Mouse (Mus musculus): ENCODE results near the gene Meis2. TPM values are rescaled to one million over a fixed set of nuclear protein-coding genes. Genes with fewer than 3 reads are reported as not detected.

Gene Meis2
- total RNA-seq, 2 experiments from 2014 or later: 93.8 to 104 TPM

DNA sequence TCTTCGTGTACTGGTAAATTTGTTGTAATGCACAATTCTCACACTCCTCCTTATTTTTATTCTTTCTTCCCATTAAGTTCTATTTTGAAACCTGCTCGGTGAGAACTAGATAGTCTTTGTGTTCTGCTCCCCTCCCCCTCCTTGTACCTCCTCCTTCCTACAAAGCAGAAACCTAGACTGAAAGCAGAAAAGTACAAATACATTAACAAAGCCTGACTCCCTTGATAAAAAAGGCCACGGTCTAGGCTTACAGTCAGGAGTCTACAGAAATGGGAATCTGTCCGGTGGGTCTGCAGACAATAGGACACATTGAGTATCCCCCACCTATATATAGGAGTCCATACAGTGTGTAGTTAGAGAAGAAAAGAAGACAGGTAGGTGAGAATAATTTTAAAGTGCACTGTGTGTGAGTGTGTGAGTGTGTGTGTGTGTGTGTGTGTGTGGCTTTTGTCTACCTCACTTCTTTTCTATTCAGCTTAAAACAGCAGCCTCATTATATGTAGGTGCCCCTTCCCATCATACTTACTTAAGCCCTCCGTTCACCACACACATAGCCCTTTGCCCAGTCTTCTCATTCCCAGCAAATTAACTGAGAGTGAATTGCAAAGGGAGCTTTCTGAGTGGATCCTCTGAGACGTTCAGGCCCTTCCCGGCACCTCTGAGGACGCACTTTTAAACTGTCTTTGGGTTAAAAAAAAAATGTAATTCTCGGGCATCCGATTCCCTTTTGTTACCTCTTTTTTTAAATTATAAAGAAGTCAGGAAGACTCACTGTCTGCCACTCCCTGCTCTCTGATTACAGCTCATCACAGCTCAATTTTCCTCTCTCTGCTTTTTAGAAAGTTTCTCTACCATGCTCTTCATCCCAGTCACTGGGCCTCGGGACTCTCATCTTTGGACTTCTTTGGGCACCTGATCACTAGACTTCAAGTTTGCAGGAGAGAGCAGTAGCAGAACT is 208.2 kb downstream of the Meis2 start:
- DNase-seq: no peak

DNA sequence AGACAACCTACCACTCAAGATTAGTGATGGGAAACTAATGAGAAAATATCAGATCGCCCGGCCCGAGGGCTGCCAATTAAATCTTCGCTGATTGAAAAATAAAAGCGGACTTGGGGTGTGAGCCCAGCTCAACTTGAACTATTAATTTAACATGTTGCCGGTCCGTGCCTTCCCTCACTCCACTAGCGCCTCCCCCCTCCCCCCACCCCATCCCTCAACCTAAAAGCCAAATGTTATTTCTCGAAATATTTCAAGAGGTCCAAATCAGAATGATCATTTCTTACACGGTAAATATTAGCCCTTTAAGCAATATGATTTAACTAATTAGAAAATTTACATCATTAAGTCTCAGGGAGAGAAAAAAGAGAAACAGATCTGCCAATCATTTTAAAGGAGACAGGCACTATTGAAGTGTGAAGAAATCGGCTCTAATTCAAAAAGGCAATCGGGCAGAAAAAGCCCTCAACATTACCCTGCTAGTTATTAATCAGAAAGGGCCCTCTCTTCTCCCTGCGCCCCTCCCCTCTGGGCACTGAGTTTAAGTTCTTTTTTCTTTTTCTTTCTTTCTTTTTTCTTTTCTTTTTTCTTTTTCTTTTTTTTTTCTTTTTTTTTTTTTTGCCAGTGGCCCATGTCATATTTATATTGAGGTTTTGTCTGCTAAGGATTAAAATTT is 209.1 kb downstream of the Meis2 start:
- no peak for DNase-seq

DNA sequence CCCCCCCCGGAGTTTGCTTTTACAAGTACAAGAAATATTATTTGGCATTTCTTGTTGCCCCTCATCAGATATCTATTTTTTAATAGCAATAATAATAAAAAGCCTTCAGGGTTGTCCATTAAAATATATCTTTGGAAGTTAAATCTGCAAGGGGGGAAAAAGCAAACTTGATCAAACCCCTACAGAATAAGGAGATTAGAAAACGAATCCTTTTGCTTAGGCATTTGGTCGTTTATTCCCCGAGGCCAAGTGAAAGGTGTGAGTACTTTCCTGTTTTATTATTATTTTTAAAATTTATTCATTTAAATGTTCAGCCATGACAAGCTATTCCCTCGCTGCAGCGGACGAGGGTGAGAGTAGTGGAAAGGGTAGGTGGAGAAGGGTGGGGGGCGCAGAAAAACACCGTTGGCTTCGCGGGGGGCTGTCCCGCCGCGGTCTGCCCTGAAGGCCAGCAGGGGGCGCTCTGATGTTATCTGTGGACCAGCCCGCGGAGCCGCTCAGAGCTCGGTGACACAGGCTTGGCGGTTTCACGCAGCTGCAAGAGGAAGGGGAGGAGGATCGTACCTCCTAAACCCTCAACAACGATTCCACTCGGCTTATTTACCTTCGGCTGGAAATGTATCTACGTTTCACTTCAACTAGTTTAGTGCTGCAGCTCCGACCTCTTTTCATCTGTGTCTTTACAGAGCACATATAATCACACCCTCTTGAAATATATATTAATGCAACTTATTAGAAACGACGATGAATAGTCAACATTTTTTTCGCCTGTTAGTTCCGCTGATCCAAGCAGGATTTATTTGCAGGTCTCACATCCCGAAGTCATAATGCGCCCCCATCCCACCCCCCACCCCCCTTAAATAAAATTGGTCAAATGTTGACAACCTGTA is 209.9 kb downstream of the Meis2 start:
- peak; percentile 94 for DNase-seq

DNA sequence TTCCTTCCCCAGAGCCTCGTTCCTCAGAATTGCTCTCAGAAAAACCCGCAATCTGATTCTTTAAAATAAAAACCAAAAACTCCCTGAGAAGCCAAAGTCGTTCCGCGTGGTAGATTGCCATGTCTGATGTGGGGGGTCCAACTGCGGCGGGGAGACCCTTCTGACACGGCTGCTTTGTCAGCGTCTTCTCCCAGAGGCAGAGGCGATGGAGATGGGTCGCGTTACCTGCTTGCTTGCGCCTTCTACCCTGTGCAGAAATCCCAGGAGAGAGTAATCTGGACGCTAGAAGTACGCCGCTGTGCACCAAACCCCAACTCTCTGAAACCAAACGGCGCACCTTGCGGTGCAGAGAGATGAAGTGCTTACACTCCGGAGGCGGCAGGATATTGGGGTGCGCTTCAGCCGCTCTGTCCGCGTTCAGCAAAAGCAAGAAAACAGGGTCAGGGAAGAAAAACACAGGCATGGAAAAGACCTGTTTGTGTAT is 210.8 kb downstream of the Meis2 start:
- DNase-seq: peak; percentile 25

DNA sequence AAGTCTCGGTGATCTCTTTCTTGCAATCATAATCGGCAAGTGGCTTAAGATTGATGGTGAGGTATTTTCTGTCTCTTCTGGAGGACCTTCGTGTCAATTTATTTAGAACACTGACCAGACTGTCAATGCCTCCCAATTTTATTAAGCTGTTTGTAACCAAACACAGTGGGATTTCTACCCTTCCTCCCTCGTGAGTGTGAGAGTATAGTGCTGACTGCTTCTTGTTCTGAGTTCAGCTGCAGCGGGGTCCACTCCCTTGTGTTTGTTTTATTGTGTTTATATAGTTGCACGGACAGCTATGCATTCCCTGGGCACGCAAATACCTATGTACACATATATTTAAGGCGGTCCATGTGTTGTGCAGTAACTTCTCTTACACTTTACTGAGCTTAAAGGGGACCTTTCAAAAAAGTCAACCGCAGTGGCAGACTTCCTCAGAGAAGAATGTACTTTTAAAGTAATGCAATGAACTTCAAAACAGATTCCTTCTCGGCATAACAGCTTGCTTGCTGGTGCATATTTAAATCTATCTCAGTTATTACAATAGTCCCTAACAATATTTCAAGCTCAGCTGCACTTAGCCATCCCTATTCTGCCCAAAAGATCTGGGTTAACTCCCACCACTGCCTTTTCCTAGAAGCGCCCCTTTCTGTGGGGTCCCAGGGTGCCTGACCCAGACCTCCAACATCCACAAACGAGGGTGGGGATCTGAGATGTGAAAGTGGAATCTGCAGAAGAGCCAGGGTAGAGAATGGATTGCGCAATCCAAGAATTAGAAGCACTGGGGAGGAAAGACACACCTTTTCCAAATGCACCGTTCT is 211.4 kb downstream of the Meis2 start:
- DNase-seq: no peak

DNA sequence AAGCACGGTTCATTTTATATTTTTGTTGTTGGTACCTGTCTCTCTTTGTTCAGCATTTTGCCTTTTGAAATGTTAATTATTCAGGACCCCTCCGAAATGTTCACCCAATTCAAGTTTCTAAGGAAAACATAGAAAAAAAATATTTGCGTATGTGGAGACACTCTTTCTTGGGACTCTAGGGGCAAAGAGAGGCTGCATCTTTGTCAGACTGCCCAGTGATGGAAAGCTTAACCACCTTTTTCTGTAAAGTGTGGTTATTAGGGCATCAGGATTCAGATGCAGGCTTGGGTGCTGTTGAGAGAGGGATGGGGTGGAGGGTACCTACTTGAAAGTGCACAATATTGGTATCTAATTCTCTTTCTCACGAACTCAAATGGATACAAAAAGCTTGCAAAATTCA is 212.4 kb downstream of the Meis2 start:
- DNase-seq: no peak

DNA sequence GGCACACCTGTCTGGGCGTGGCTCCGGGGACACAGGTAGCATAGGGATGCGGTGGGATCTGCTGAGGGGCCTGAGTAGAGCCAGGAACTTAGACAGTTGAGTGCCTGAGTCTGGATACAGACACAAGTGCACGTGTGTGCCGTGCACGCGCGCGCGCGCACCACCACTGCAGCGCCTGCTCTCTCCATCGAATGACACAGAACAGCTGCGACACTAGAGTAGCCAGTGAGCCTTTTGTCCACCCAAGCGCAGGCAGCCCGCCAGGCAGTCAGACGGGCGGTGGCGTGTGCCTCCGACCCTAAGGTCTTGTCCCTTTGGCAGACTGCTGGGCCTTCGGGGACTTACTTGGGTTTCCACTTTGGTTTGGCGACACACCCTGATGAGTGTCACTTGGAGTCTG is 213.0 kb downstream of the Meis2 start:
- peak; percentile 63 for DNase-seq

DNA sequence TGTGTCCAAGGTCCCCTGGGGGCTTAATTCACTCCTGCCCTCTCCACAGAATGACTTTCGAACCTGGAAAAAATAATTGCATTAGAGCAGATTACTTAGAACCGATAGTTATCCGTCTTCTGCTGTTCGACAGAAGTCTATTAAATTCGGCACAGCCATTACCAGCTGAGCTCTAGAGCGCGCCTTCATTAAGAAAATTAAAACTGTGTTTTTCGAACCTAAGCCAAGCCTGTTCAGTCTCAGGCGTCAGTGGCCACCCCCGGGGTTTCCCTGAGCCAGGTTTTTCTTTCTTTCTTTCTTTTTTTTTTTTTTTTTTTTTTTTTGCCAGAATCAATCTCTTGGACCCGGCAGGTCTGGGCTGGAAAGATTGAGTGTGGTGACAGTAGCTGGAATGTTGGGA is 213.5 kb downstream of the Meis2 start:
- DNase-seq: no peak

DNA sequence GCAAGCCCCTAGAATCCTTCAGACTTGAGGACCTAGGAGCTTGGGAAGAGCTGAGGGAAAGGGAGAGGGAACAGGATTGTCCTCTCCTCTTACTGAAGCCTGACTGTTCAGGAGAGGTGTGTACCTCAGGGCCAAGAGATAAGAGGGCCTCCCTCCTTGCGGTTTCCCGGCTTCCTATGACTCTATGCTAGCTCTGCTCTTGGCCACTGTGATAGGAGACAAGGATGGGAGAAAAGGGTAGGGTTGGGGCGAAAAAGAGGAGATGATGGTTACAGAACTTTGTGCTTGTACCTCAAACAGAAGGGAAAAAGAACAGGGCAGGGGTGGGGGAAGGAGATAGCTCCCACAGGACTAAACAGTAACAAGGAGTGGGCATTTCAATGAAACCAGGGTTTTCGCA is 214.7 kb downstream of the Meis2 start:
- DNase-seq: no peak

DNA sequence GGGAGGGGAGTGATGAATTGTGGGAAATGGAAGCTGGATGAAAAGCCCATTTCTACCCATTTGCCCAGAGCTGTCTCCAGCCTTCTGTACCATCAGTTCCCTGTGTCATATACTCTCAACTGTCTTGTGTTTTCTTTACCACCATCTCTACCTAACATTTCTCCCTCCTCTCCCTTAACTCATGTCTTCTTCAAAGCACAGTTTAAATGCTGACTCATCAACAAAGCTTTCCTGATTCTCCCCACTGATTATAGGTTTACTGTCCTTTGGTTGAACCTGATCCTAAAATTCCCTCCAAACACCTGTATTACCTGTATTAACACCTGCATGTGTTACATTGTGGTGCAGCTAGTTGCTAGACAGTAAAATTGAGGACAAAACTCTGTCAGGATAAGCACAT is 222.8 kb downstream of the Meis2 start:
- no peak for DNase-seq

DNA sequence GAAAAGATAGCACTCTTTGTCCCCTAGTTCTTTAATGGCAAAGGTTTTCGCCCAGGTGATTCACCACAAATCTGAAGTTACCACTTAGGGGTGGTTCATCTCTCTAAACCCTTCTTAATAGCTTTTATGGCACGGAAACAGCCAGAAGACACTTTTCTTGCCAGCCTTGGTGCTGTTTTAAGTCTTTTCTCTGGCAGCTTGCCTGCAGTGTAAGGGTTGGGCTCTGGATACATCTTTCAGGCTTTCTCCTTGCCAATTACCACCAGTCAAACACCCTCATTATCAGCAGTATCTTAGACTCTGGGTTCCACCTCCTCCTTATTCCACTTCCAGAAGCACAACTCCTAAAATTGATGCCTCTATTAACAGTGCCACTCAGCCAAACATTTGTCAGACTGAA is 229.6 kb downstream of the Meis2 start:
- DNase-seq: no peak

DNA sequence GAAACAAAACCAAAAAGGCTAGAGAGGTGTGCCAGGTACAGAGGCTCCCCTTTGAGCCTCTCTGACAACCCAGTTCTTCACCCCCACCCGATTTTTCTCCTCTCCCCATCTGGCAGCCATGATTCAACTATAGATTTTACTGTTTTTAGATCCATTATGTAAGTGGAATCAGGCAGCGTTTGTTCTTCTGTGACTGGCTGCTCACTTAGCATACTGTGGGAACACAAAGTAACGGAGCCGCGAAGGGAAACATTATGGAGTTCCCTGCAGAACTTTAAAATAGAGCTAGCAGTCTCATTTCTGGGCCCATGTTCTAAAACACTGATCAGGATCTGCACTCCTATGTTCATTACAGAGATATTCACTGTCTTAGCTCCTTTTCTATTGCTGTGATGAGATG is 243.3 kb downstream of the Meis2 start:
- no peak for DNase-seq

DNA sequence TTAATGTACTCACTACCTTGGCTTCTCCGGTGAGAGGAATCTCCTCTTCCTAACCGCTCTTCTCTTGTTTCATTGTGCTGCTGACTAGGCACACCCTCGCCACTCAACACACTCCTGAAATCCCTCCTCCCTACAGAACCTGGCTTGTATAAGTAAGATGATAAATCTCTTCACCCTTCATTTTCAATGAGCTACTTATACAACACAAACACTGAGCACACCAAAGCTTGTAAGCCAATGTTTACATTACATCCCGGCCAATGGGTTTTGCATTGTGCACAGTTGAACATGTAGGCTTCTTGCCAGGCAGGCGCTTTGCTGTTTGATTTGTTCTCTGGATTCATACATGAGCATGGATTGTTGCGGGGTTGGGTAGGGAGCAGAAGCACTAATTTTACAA is 247.7 kb downstream of the Meis2 start:
- no peak for DNase-seq

DNA sequence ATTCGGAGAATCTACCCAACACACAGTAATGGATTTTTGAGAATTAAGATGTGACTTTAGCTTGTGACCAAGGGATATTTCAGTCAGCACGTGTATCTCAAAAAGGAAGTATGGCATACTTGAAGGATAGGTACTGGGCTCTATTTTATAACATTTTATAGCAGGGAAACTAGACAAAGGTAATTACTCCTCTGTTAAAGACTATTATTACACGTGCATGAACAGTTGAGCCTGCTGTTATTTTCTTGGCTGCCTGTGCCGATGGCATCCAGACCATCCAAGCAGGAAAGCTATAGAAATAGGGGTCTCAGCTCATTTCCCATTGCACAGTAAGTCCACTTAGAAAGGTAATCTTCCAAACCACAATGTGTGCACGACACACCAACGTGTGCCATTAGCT is 251.9 kb downstream of the Meis2 start:
- no peak for DNase-seq

DNA sequence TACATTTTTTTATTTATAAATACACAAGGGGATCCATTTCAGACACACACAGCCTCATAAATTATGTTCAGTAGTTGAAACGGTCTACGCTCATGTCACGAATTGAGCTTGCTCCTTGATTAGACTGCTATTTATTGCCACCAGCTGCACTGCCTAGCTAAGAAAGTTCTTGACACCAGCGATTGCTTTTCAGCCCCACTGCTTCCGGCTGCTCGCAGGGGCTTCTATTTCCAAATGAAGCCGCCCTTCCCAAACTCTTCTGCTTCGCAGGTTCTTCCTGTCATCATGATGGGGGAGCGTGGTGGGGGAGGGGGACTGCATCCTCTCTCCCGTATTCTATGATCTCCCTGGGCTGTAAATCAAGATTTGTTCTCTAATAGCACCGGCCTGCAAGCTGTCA is 252.3 kb downstream of the Meis2 start:
- no peak for DNase-seq

All from adrenal gland, postnatal 10 days (tissue).